Mouse (Mus musculus) T-cell, adult 2 months (primary cell): Measurements from ENCODE around the gene Atp6v1c2.
A peak's percentile ranks its signal among the peaks of the same experiment; 100 is the strongest.

ENCODE experiments used
- DNase-seq: peaks from one replicate; pipeline ENCODE4 v3.0.0; 2022; ENCODE audit warnings: low spot score

Atp6v1c2 gene

DNA sequence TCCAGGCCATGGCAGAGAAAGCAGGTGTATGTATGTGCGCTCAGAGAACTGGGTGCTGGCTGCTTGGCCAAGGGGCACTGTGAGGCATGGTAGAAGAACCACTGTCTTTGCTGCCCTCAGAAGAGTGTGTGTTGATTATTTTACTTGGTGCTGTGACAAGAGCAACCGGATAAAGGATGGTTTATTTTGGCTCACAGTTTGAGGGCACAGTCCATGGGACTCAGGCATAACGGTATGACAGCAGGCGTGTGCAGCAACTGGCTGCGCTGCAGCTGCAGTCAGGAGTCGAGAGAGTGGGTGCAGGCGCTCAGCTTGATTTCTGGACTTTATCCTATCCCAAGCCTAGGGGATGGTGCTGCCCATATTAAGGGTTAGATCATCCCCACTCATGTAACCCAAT, 70.7 kb downstream of the Atp6v1c2 start:
- no peak for DNase-seq

DNA sequence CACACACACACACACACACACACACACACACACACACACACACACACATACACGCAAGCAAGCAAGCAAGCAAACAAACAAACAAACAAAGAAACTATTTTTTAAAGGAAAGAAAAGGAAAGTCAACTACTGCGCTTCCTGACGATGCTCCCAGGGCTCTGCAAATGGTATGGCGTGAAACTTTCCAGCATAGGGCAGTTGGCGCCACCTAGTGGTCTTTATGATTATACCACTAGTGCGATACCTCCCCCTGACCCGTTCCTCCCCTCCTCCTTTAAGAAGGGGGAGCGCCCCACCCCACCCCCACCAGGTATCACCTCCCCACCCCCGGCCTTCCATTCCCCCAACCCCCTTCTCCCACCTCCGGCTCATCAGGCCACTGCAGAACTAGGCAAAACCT, 72.3 kb downstream of the Atp6v1c2 start:
- DNase-seq = peak; percentile 56

DNA sequence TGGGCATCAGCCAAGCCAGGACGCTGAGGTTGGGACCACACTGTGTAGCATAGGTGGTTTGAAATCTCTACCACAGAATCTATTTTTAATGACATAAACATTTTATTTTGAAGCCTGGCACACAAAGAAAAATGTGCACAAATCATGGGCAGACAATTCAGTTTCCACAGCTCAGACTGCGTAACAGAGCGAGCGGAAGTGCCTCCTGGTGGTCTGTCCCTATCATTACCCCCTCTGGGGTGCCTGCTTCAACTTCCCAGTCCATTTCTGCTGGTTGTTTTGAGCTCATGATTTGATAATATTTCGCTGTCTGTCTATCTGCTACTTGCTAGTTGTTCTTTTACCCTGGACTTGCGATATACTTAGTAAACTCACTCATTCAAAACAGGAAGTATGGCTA, 73.6 kb downstream of the Atp6v1c2 start:
- DNase-seq = no peak

DNA sequence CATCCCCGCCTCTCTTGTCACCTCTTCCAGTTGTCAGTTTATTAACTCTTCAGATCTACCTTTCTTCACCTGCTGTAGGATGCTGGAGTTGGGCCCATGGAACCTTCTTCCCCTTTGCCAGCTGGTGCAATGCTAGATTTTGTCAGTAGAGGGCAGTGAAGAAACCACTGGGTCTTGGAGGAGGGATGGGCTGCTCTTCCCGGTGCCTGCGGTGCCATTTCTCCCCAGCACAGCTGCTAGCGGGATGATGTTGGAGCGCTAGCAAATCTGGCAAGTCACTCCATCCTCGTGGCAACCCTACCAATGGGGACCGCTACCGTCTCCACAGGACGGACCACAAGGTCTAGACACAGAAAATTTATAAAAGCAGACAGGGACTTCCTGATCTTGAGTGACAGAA, 76.1 kb downstream of the Atp6v1c2 start:
- DNase-seq = peak; percentile 52

DNA sequence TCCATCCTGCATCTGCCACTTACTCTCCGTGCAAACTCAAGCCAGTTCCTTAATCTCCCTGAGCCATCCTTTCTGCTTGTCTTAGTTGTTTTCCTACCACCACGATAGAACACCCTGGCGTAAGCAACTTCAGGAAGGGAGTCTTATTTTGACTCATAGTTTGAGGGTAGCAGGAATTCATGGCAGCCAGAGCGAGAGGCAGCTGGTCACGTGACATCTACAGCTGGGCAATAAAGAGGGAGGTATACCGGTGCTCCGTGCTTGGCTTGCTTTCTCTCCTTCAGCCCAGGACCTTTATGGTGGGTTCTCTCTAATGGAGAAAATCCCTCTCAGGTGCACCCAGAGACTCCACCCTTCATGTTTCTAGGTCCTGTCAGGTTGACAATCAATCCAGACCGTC, 78.2 kb downstream of the Atp6v1c2 start:
- no peak for DNase-seq

DNA sequence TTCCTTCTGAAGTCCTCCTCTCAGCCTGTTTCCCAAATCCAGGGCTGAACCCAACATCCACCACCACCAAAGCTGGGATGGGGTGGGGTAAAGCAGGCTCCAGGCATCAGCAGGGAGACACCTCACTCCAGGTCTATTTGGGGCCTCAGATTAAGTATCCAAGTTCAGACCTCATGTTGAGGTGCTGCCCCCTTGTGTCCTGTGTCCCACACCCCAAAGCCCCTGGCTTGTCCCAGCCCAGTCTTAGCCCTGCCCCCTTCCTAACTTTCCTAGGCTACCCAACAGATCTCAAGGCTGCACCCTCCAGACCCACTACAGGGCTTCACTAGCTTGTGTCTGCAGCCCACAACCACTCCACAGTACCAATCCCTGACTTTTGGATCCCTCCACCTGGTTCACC, 87.1 kb downstream of the Atp6v1c2 start:
- no peak for DNase-seq

DNA sequence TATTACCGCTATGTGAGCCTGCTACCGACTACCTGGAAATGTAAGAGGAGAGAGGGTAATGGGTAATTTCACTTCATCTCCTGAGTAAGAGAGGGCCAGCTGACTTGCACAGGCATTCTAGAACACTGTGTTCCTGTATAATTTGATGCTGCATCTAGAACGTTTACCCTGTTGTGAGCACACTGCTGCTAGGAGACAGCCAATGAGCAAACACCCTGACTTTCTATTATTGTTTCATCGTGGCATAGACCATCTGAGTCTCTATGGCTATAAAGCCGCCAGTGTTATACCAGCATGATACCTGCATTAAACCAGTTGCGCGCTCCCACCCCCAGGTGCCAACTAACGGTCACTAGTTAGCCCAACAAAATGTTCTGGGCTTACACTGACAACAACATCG, 87.5 kb downstream of the Atp6v1c2 start:
- DNase-seq = no peak

DNA sequence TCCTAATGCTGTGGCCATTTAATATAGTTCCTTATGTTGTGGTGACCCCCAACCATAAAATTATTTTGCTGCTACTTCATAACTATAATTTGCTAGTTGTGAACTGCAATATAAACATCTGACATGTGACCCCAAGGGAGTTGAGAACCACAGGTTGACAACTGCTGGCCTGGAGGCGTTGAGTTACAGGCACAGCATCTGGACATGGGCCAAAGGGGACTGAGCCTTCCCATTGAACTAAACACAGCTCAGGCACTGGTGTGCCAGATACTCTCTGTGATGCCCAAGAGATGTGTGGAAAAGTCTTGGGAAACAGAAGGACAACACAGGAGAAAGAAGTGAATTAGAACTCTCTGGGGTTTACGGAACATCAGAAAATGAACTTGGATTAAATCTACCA, 88.1 kb downstream of the Atp6v1c2 start:
- DNase-seq = no peak

DNA sequence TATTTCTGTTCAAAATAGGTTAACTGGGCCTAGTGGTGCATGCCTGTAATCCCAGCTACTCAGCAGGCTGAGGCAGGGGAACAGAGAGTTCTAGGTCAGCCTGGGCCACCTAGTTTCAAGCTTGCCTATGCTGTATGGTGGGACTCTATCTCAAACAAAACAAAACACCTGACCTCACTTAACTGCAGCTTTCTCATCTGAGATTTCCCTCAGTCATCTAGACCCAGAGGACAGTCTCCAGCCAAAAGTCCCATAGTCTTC, 89.8 kb downstream of the Atp6v1c2 start:
- DNase-seq = no peak

DNA sequence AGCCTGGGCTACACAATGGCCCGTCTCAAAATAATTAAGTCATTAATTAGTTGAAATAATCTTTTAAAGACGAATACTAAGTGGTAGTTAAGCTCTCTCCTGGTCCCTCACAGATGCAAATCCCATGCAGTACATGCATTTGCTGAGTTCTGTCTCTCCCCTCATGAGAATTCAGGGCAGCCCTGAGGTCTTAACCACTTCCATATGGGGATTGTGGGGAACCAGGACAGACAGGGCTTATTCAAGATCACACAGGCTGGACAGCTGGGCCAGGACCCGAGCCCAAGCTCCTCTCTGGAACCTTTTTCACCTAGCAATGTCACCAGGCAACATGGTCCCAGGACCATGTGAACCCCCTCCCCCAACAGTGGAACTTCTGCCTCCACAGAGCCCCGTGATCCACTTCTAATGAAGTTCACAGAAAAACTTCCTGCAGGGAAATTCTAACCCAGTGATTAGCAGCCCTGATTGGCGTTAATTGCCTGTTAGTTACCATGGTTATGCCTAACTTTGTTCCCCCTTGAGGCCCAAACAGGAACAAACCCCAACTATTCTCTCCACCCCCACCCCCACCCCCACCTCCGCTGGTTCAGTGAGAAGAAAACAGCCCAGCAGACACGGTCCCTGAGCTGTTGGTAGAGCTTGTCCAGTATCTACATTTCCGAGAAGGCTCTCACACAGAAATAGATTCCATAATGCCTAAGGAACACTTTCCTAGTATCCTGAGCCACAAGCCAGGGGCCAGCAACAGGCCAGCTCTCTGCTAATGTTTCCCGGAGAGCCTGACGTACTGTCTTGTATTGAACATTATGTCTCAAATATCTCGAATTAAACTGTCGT, 90.4 kb downstream of the Atp6v1c2 start:
- no peak for DNase-seq

DNA sequence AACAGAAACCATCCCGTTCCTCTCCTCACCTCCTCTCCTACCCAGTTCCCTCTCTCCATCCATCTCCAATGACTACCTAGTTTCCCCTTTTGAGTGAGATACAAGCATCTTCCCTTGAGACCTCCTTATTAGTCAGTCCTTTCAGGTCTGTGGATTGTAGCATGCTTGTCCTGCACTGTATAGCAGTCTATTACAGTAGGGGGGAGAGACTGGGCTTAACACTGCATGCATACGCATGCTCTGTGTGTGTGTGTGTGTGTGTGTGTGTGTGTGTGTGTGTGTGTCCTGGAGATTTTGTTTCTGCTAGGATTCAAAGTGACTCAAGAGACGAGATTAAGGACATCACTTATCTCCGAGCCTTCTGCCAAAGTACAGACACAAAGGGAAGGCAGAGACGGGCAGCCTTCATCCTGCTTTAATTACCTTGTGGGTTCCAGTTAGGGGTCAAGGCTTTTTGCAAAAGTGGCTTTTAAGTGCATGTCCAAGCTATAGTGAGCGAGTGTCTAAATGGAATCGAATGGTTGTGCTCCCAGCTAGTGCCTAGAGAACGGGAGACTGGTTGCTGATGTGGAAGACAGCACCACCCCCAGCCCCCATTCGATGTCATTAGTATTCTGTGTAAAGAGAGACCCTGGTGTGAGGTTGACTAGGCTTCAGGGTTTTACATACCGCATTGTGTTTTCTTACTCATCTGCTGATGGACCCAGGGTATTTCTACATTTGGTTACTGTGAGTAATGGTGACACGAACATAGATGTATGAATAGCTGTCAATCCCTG, 93.4 kb downstream of the Atp6v1c2 start:
- DNase-seq = no peak
